Comparison of ENCODE assay signal across 1 mouse cellular context in the genomic region with DNA sequence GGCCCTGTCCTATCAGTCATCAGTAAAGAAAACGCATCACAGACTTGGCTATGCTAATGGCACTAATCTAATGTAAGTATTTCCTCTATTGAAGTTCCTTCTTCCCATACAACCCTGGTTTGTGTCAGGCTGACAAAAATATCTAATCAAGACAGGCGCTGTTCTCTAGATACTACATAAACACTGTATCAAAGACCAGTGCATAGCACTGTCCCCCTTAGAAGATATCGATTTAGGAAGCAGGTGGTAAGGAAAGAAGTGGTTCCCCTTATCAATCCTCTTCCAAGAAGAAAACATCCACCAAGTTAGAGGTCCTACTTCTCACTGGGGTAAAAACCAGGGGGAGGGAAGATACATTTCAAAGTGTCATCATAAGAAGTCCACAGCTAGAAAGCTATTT.
TF ChIP-seq lines count a peak whose summit lies in the region.

No protein-coding gene starts in this region.

TF ChIP-seq in MEL, 35 proteins besides CTCF, POLR2A, EP300 and RAD21 (continued from another document):
- TF ChIP-seq BHLHE40 (IDR thresholded peaks at IDR 0.05; ENCODE audit: borderline replicate concordance, low read depth, low read length): no peak
- no peak for TF ChIP-seq KAT2A (conservative IDR thresholded peaks at IDR 0.05; ENCODE audit: low read depth, low read length)
- no peak for TF ChIP-seq ZC3H11A (IDR thresholded peaks at IDR 0.05; ENCODE audit: low read depth, low read length)
- no peak for TF ChIP-seq ZKSCAN1 (IDR thresholded peaks at IDR 0.05; ENCODE audit: low read depth, low read length)
- no peak for TF ChIP-seq JUND (IDR thresholded peaks at IDR 0.05; ENCODE audit: low read depth, low read length)
- no peak for TF ChIP-seq CHD1 (IDR thresholded peaks at IDR 0.05; ENCODE audit: low read depth, low read length)
- no peak for TF ChIP-seq POLR2AphosphoS2 (IDR thresholded peaks at IDR 0.05; ENCODE audit: low read length)
- TF ChIP-seq E2F4 (IDR thresholded peaks at IDR 0.05; ENCODE audit: borderline replicate concordance, low read depth, low read length): no peak
- TF ChIP-seq TCF12 (IDR thresholded peaks at IDR 0.05; ENCODE audit: low read depth, low read length): peak; percentile 97
- peak; percentile 61; the same call in 1 of the 2 replicates for TF ChIP-seq MAFK (IDR thresholded peaks at IDR 0.05; ENCODE audit: borderline replicate concordance, low read depth, low read length)
- 0 out of 2 replicates have a peak, but pooled peaks have one; percentile 23 for TF ChIP-seq HCFC1 (IDR thresholded peaks at IDR 0.05; ENCODE audit: low read depth, low read length)
- TF ChIP-seq ZNF384 (IDR thresholded peaks at IDR 0.05; ENCODE audit: low read depth, low read length): no peak
- TF ChIP-seq RCOR1 (IDR thresholded peaks at IDR 0.05; ENCODE audit: low read depth, low read length): peak; percentile 86
- TF ChIP-seq MEF2A (IDR thresholded peaks at IDR 0.05; ENCODE audit: extremely low read depth, insufficient replicate concordance, low read depth, low read length, poor library complexity, severe bottlenecking): no peak
TF ChIP-seq in MEL: peak in this region for 10.
